Mouse (Mus musculus): ENCODE measurements around the gene Lgals3bp.

Gene Lgals3bp

DNA sequence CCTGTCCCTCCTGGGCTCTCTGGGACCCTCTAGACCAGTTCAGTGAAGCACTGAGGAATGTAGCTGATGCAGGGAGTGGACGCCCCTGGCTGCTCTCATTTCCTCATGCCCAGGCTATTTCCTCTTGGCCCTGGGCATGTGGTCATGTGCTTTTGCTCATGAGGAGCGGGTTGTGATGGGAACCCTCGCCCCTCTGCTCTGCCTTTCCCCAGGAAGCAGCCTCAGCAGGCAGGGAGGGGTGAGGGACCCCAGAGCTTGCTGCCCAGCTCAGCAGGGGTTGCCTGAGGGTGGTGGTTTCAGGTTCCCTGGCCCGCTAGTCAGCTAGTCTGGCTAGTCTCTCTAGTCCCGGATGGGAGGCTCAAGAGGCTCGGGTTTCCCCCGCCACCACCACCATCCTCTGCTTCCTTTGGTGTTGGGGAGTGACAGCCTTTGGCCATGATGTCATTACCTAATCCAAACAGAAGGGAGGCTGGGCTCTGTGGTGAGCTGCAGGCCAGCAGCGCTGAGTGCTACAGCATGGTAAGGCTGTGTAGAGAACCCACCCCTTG is 38.8 kb downstream of the Lgals3bp start:
- DNase-seq (ENCODE audit: low read depth, low spot score): no peak

- DNase-seq (ENCODE audit: low read depth, low spot score): no peak
These were observed 39.4 kb downstream of the Lgals3bp start for GRCm38 (mm10) chr11:118362501-118362900.

DNA sequence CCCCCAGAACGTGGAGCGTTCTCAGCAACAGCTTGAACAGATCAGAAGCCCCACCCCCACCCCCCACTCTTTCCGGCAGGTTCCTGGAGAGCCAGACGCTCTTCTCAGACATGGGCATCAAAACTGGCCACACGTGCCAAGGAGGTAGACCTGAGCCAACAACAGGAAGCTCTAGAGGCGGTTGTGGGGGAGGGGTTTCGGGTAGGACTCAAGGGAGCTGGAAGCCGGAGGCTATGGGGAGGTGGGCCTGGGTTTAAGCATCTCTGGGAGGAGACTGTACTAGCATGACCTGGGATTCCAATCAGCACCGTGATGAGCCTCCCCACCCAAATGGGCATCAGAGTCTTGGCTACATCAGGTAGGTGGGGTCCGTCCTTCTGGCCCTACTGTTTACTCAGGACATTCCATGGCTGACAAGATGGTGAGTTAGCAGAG is 41.0 kb downstream of the Lgals3bp start:
- no peak for DNase-seq (ENCODE audit: low read depth, low spot score)

DNA sequence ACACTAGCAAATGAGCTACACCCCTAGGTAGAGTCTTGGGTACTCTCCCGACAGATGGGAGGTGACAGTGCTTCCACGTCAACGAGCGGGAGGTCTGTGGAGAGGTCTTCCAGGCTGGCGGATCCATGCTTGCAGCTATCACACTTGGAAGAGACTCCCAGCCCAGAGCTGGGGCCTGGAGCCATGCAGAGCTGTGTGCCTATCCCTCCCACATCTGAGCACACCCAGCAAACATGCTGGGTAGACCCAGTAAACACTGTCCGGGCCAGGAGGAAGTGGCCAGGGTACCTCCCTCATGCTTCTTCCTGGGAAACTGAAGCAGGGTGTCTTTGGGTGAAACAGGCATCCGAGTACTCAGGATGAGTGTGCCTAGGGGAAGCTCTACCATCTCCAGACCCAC is 41.4 kb downstream of the Lgals3bp start:
- no peak for DNase-seq (ENCODE audit: low read depth, low spot score)

- no peak for DNase-seq (ENCODE audit: low read depth, low spot score)
These were observed 46.3 kb downstream of the Lgals3bp start, which contains the start of gene Timp2 for GRCm38 (mm10) chr11:118355640-118356039. Gene Timp2, minus strand, starts transcription at chr11:118355740.

GRCm38 (mm10) chr11:118355205-118355604 is 46.7 kb downstream of the Lgals3bp start:
- peak; percentile 75 for DNase-seq (ENCODE audit: low read depth, low spot score)

DNA sequence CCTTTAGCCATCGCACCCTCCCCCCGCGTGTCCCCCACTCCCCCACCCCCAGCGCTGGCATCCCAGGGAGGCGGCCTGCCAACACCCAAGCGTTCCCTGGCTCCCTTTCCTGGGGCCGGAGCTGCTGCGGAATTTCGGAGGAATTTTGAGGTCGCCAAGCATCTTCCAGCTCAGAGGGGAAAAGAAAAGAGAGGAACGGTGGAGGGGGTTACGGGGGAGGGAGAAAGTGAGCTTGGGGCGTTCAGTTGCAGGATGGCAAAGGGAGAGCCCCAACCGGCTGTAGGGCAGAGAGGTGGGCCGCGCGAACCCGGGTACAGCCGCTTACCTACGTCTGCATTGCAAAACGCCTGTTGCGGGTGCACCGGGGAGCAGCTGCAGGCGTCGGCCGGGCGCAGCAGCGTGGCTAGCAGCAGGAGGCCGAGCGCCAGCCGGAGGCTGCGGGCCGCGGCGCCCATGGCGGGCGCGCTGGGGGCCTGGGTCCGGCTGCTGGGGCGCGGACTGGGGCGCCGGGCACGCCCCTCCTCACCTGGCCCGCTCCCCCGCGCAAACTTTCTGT is 47.2 kb downstream of the Lgals3bp start:
- no peak for DNase-seq (ENCODE audit: low read depth, low spot score)

DNA sequence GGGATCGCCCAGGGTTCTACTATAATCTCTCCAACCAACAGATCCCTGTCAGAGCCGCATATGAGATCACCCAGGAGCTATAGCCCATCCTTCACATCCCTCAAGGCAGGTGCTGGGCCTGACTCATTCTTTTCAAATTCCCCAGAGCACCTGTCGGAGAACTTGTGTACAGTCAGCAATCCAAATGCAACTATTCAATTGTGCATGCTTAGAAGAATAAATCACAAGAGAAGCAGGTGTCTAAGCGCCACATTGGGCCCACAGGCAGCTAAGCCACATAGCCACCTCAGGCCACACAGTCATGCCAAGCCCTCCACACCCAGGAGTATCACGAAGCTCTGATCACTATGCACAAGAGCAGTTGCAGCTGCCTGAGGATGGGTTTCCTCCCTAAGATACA is 52.4 kb downstream of the Lgals3bp start:
- no peak for DNase-seq (ENCODE audit: low read depth, low spot score)

GRCm38 (mm10) chr11:118348877-118349276 is 53.0 kb downstream of the Lgals3bp start:
- DNase-seq (ENCODE audit: low read depth, low spot score): no peak

- DNase-seq (ENCODE audit: low read depth, low spot score): no peak
These were observed 53.5 kb downstream of the Lgals3bp start for GRCm38 (mm10) chr11:118348419-118348818.

DNA sequence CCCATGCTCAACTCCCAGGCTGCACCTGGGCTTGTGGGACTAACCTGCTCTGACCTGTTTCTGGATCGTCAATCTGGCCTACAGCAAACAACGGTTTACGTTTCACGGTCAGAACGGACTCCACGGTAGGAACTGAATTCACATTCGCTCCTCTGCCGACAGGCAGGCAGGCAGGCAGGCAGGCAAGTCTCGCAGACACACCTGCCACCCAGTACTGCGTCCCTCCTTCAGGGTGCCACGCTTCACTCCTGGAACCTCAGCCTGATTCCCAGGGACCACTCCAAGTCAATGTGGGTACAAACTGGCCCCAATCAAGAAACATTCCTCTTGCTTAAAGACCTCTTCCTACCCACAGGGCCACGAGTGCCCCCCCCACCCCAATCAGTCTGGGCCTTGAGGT is 54.0 kb downstream of the Lgals3bp start:
- no peak for DNase-seq (ENCODE audit: low read depth, low spot score)

- no peak for DNase-seq (ENCODE audit: low read depth, low spot score)
These were observed 54.5 kb downstream of the Lgals3bp start for GRCm38 (mm10) chr11:118347391-118347790.

DNA sequence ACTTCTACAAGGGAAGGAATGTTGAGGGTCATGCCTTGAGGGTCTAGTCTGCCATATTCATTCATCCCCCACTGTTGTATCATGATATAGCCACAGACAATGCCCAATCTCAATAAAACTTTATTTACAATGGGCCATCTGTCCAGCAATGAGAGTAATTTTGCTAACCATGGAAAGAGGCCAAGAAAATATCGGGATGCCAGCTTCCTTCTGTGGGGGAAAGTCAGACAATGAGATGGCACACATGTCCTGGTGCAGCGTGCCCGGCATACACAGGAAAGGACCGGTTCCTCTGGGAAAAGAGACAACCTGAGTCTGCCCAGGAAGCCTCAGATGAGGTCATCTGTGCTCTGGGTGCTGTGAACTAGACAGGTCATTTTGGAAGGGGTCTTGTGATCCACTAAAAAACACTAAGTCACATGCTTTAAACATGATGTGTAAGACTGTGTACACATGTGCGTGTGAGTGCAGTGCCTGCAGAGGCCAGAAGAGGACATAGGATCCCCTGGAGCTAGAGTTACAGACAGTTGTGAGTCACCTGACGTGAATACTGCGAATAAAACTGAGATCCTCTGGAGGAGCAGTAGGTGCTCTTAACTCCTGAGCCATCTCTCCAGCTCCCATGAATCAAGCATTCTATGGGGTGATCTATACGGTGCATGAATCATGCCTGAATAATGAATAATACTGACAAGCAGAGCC is 55.3 kb downstream of the Lgals3bp start:
- DNase-seq (ENCODE audit: low read depth, low spot score): no peak

DNA sequence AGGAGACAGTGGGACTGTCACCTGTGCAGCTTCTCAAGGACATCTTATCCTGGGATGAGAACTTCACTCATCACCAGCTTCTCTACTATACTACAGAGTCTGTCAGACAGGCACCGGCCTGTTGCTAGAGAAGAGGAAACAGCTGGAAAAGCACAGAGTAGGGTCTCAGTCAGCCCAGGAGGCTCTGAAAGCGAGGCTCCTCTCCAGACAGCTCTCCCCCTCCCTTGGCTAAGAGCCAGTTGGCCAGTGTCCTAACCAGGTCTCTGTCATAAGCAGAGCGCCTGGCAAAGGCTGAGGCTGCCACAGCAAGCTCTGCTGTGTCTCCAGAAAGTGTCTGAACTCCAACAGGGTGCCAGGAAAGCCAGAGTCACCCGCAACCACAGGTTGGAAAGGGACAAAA is 56.2 kb downstream of the Lgals3bp start:
- no peak for DNase-seq (ENCODE audit: low read depth, low spot score)

DNA sequence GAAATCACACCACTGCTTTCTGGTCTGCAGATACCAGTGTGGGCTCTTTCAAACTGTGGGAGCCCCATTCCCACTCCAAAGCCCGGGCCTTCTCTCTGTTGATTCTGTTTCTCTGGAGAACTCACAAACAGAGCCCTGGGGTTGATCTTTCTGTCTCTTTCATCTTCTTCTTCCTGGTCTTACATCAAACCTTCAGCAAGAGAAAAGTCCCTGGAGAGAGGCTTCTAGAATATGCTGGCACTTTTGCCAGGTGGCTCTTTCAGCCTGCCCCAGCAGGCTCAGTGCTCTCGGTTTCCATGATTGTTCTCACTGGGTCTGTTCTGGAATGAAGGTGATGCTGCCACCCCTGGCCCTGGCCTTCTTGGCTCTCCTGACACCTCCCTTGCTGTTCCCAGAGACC is 58.3 kb downstream of the Lgals3bp start:
- DNase-seq (ENCODE audit: low read depth, low spot score): no peak
